Mouse (Mus musculus): Measurements from ENCODE around the gene Cd27. TPM values are rescaled to one million over a fixed set of nuclear protein-coding genes. Genes with fewer than 3 reads are reported as not detected.

The Cd27 gene
- polyA plus RNA-seq (2015; fragmentation: Illumina TruSeq; extraction: RNeasy Lipid Tissue Mini Kit (QIAGEN cat#74804); ENCODE audit: insufficient read depth, low read depth, low replicate concordance), result not detected

DNA sequence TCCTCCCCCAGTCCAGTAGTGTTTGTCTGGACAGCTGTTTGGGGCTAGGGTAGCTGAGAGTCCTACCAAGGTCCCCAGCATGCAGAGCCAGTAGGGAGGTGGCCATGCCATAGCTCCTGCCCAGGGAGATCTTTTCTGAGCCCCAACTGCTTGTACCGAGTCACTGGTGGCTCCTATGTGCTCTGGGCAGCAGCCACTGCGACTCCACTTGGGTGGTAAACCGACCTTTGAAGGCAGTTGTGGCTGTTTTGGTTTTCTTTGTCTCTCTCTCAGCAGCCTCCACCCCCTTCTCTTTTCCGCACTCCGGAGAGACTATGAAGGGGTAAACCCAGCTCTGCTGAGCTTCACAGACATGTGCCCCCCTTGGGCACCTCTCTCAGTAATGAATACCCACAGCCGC, at the start of gene Cd27:
TSS of gene Cd27 (minus strand) at position 229 of the 400 bp plus-strand sequence.

GRCm38 (mm10) chr6:125285890-125286289, 49.1 kb upstream of the Cd27 start, which contains the start of gene Tuba3a:
Gene Tuba3a, minus strand, starts transcription at chr6:125286042.

GRCm38 (mm10) chr6:125231117-125232044, 5.4 kb downstream of the Cd27 start, which contains the start of gene Tapbpl:
Gene Tapbpl, minus strand, starts transcription at chr6:125231860.

GRCm38 (mm10) chr6:125215148-125215954, 21.5 kb downstream of the Cd27 start, which contains the start of gene Vamp1:
Gene Vamp1, plus strand, starts transcription at chr6:125215551.

GRCm38 (mm10) chr6:125191332-125192015, 45.3 kb downstream of the Cd27 start, which contains the start of the genes Ncapd2 and Mrpl51:
Gene Ncapd2, minus strand, starts transcription at chr6:125191701.
Gene Mrpl51, plus strand, starts transcription at chr6:125191801.

Other genes starting within 250 kb of the Cd27 start
- gene Pianp, start 240.3 kb downstream of the Cd27 start, polyA plus RNA-seq (2015; fragmentation: Illumina TruSeq; extraction: RNeasy Lipid Tissue Mini Kit (QIAGEN cat#74804); ENCODE audit: insufficient read depth, low read depth, low replicate concordance), result 2.4 TPM
- 19.0 TPM for gene Zfp384, start 227.9 kb downstream of the Cd27 start, polyA plus RNA-seq (2015; fragmentation: Illumina TruSeq; extraction: RNeasy Lipid Tissue Mini Kit (QIAGEN cat#74804); ENCODE audit: insufficient read depth, low read depth, low replicate concordance)
- gene Ing4, start 197.2 kb downstream of the Cd27 start, polyA plus RNA-seq (2015; fragmentation: Illumina TruSeq; extraction: RNeasy Lipid Tissue Mini Kit (QIAGEN cat#74804); ENCODE audit: insufficient read depth, low read depth, low replicate concordance), result 15.3 TPM
- 13.7 TPM for gene Acrbp, start 187.3 kb downstream of the Cd27 start, polyA plus RNA-seq (2015; fragmentation: Illumina TruSeq; extraction: RNeasy Lipid Tissue Mini Kit (QIAGEN cat#74804); ENCODE audit: insufficient read depth, low read depth, low replicate concordance)
- gene Lpar5, start 169.1 kb downstream of the Cd27 start, polyA plus RNA-seq (2015; fragmentation: Illumina TruSeq; extraction: RNeasy Lipid Tissue Mini Kit (QIAGEN cat#74804); ENCODE audit: insufficient read depth, low read depth, low replicate concordance), result not detected
- 21.1 TPM for gene Chd4, start 141.0 kb downstream of the Cd27 start, polyA plus RNA-seq (2015; fragmentation: Illumina TruSeq; extraction: RNeasy Lipid Tissue Mini Kit (QIAGEN cat#74804); ENCODE audit: insufficient read depth, low read depth, low replicate concordance)
- 5.7 TPM for gene Nop2, start 105.1 kb downstream of the Cd27 start, polyA plus RNA-seq (2015; fragmentation: Illumina TruSeq; extraction: RNeasy Lipid Tissue Mini Kit (QIAGEN cat#74804); ENCODE audit: insufficient read depth, low read depth, low replicate concordance)
- 7.2 TPM for gene Iffo1, start 91.8 kb downstream of the Cd27 start, polyA plus RNA-seq (2015; fragmentation: Illumina TruSeq; extraction: RNeasy Lipid Tissue Mini Kit (QIAGEN cat#74804); ENCODE audit: insufficient read depth, low read depth, low replicate concordance)
- 116 TPM for gene Gapdh, start 70.5 kb downstream of the Cd27 start, polyA plus RNA-seq (2015; fragmentation: Illumina TruSeq; extraction: RNeasy Lipid Tissue Mini Kit (QIAGEN cat#74804); ENCODE audit: insufficient read depth, low read depth, low replicate concordance)
- 11.3 TPM for gene Ncapd2, start 45.3 kb downstream of the Cd27 start, polyA plus RNA-seq (2015; fragmentation: Illumina TruSeq; extraction: RNeasy Lipid Tissue Mini Kit (QIAGEN cat#74804); ENCODE audit: insufficient read depth, low read depth, low replicate concordance)
- 27.0 TPM for gene Mrpl51, start 45.2 kb downstream of the Cd27 start, polyA plus RNA-seq (2015; fragmentation: Illumina TruSeq; extraction: RNeasy Lipid Tissue Mini Kit (QIAGEN cat#74804); ENCODE audit: insufficient read depth, low read depth, low replicate concordance)
- 4.9 TPM for gene Vamp1, start 21.5 kb downstream of the Cd27 start, polyA plus RNA-seq (2015; fragmentation: Illumina TruSeq; extraction: RNeasy Lipid Tissue Mini Kit (QIAGEN cat#74804); ENCODE audit: insufficient read depth, low read depth, low replicate concordance)
- gene Tapbpl, start 5.2 kb downstream of the Cd27 start, polyA plus RNA-seq (2015; fragmentation: Illumina TruSeq; extraction: RNeasy Lipid Tissue Mini Kit (QIAGEN cat#74804); ENCODE audit: insufficient read depth, low read depth, low replicate concordance), result 4.7 TPM
- not detected for gene Tuba3a, start 49.0 kb upstream of the Cd27 start, polyA plus RNA-seq (2015; fragmentation: Illumina TruSeq; extraction: RNeasy Lipid Tissue Mini Kit (QIAGEN cat#74804); ENCODE audit: insufficient read depth, low read depth, low replicate concordance)
- 16.2 TPM for gene Ltbr, start 76.9 kb upstream of the Cd27 start, polyA plus RNA-seq (2015; fragmentation: Illumina TruSeq; extraction: RNeasy Lipid Tissue Mini Kit (QIAGEN cat#74804); ENCODE audit: insufficient read depth, low read depth, low replicate concordance)
- 1.4 TPM for gene Scnn1a, start 83.6 kb upstream of the Cd27 start, polyA plus RNA-seq (2015; fragmentation: Illumina TruSeq; extraction: RNeasy Lipid Tissue Mini Kit (QIAGEN cat#74804); ENCODE audit: insufficient read depth, low read depth, low replicate concordance)
- gene Tnfrsf1a, start 112.4 kb upstream of the Cd27 start, polyA plus RNA-seq (2015; fragmentation: Illumina TruSeq; extraction: RNeasy Lipid Tissue Mini Kit (QIAGEN cat#74804); ENCODE audit: insufficient read depth, low read depth, low replicate concordance), result 32.5 TPM
- gene Plekhg6, start 143.8 kb upstream of the Cd27 start, polyA plus RNA-seq (2015; fragmentation: Illumina TruSeq; extraction: RNeasy Lipid Tissue Mini Kit (QIAGEN cat#74804); ENCODE audit: insufficient read depth, low read depth, low replicate concordance), result not detected